Mouse (Mus musculus) cerebellum, postnatal 10 days (tissue): ENCODE measurements around the gene Clk3.
"Not testable (repeated sequence)": the region's sequence is repeated elsewhere in the genome, so short reads cannot be mapped to it uniquely, and the experiment has no call there.

ENCODE experiments used
- DNase-seq, 2 experiments: peaks; one replicate each; pipeline ENCODE4 v3.0.0; 2021; ENCODE audit warnings: mixed read lengths in 2 of 2

Clk3 gene

DNA sequence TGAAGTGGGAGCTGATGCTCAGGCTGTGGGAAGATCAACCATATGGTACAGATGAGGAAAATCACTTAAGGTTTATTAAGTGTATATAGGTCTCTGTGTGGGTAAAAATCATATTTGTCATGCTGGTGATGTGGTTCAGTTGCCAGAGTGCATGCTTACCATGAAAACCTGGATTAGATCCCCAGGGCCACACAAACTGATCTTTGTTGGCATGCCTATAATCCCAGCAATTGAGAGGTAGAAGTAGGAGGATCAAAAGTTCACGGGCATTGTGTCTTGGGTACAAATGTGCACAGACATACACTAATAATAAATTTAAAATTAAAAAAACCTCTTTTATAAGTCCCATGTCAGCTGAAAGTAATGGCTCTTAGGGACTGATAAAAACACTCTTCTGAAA is 43.3 kb downstream of the Clk3 start:
- DNase-seq: no peak

DNA sequence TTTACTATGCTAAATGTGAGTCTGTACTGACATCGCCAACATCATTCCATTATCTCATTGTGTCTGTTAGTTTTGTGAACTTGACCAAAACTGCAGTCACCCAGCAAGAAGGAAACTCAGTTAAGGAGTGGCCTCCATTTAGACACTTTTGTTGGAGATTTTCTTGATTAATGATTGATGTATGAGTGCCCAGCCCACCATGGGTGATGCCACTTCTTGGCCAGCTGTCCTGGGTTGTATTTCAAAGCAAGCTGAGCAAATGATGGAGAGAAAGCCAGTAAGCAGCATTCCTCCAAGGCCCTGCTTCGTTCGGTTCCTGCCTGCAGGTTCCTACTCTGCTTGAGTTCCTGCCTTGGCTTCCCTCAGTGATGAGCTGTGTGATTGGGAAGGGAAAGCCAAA is 44.9 kb downstream of the Clk3 start:
- DNase-seq: no peak

- DNase-seq: peak; percentile 21 to 48
These were observed 47.3 kb downstream of the Clk3 start for GRCm38 (mm10) chr9:57718408-57718807.

- DNase-seq: peak in 1 of 2 experiments; percentile 35
These were observed 53.5 kb downstream of the Clk3 start for GRCm38 (mm10) chr9:57712194-57712593.

- not testable (repeated sequence) for DNase-seq
These were observed 55.4 kb downstream of the Clk3 start for GRCm38 (mm10) chr9:57710214-57710613.

DNA sequence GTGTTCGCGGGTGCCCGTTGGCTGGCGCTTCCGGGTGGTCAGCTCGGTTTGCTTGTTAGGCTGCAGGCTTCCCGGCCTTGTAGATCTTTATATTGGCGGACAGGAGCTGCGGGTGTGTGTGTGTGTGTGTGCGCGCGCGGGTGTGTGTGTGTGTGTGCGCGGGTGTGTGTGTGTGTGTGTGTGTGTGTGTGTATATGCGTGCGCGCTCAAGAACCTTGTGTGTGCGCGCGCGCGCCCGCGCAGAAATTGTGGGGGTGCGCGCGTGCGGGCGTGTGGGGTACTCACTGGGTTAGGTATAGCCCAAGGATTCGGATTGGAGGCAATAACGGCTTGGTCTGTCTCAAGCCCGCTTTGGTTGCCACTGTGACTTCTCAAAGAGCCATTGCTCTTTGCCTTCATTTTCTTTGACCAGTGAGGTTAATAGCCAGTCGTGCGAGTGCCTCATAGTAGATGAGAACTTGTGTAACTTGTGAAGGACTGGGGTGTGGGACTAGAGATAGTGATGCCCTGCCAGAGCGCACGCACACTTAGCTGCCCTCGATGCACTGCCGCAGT is 56.9 kb downstream of the Clk3 start:
- DNase-seq: peak; percentile 74 to 78

- DNase-seq: peak; percentile 95 to 96
These were observed 57.5 kb downstream of the Clk3 start, which contains the start of gene Edc3 for GRCm38 (mm10) chr9:57708068-57708719. Edc3 (plus strand) TSS chr9:57708540.

DNA sequence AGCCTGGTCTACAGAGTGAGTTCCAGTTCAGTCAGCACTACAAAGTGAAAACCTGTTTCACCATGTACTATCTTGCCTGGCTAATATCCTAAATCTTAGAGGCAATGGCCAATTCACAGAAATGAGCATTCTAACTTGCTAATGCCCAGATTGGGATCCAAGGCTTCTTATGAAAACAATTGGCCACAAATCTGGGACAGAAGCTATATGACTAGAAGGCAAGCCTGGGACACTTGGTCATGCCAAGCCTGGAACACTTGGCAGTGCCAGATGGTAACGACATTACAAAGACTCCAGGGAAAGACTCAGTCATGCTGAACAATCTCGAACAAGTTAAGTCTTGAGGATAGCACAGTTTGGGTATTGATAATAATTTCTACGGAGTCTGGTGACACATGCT is 59.2 kb downstream of the Clk3 start:
- no peak for DNase-seq
